Mouse (Mus musculus): ENCODE results near the gene Trio.

The Trio gene

DNA sequence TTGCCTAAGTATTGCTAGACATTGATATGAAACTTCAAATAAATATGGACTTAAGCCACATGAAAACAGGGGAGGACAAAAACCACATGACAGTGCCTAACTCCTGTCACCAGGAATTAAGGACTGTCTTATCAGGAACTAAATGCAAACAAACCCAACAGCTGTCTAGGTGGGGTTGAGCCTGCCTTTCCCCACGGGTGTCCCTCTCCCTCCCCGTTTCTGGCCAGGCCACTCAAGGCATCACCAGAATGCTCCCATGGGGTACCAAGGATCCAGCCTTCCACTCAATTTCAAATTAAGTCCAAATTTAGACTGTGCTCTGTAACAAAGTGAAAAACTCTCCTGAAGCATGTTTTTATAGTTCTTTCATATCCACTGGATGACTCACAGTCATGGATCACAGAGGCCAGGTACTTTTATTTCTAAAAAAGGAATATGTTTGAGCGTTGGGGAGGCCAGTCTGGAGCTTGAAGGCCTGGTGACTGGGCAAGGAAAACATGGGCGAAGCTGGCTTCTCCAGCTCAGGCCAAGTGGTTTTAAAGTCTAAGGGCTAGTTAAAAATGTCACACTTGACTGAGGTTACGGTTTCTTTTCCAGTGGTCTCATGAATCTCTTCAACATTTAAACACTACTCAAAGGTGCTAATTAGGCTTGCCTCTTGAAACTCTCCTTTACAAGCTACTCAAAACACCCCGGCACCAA lies 33.6 kb downstream of the Trio start:
- no peak for DNase-seq (ENCODE audit: low read depth, low spot score)
- Histone ChIP-seq H3K36me3 (ENCODE audit: control insufficient read depth, insufficient read depth, low read length, poor library complexity, severe bottlenecking) (no peaks in the 10 kb centered on the region), H3K27me3 (ENCODE audit: control insufficient read depth, insufficient read depth, low read length, poor library complexity, severe bottlenecking) (no peaks in the 10 kb centered on the region)

DNA sequence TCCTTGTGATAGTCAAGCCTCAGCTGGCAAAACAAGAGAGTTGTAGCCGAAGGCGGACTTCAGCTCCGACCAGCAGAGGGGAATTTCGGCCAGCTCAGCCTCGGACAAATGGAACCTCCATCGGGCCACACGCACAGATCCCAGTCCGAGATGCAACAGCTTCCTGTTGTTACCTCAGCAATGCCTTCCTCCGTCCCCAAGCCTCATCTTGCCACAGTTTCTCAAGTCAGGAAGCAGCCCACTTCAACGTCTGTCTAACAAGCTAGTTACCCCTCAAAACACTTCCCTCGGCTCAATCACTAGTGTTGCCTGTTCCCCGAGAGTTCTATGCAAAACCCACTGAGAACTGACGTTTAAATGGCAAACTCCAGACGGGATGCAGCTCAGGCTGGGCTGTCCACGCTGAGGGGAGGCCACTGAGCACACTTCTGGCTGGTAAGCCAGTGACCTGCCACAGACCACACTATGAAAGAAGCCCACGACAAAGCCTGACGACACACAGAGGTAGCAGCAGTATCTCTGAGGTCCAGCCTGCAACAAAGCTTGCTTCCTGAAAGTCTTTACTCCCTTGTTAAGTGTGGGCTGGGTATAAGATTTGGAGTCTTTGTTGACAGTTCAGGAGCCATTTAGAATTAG lies 34.5 kb downstream of the Trio start:
- Histone ChIP-seq H3K27me3 (ENCODE audit: control insufficient read depth, insufficient read depth, low read length, poor library complexity, severe bottlenecking) (no peaks in the 10 kb centered on the region), H3K36me3 (ENCODE audit: control insufficient read depth, insufficient read depth, low read length, poor library complexity, severe bottlenecking) (no peaks in the 10 kb centered on the region)
- no peak for DNase-seq (ENCODE audit: low read depth, low spot score)

DNA sequence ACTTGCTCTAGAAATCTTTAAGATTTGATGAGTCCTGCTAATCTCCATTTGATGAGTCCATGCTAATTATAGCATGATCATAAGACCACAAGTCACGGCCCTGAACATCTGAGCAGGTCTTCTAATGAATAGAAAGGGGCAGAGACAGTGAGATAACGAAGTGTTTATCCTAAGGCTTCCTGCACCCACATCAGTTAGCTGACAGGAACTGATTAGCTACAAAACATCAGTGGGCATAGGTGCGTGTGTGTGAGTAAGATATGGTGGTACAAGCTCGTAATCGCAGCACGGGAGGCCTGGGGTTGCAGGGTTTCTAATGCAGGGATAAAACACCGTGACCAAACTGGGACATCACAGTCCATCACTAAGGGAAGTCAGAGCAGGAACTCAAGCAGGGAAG lies 37.7 kb downstream of the Trio start:
- no peak for DNase-seq (ENCODE audit: low read depth, low spot score)
- H3K36me3 ChIP-seq (ENCODE audit: control insufficient read depth, insufficient read depth, low read length, poor library complexity, severe bottlenecking): no peaks in the 10 kb centered on the region
- H3K27me3 ChIP-seq (ENCODE audit: control insufficient read depth, insufficient read depth, low read length, poor library complexity, severe bottlenecking): no peaks in the 10 kb centered on the region

DNA sequence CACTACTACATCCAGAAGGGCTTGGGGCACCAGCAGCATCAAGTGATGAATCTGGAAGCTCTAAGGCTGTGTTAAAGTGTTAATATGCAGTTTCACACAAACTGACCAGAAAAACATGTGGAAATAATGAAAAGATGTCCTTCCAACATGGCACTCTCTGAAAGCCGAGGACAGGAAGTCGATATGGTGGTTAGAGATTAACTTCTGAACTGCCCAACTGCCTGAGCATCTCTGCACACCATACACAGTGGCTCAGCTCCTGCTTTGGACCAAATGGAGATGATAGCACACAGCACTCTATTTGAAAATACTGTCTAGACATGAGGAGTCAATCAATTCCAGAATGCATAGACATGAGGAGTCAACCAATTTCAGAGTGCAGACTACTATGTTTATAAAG lies 40.8 kb downstream of the Trio start:
- Histone ChIP-seq H3K27me3 (ENCODE audit: control insufficient read depth, insufficient read depth, low read length, poor library complexity, severe bottlenecking) (no peaks in the 10 kb centered on the region), H3K36me3 (ENCODE audit: control insufficient read depth, insufficient read depth, low read length, poor library complexity, severe bottlenecking) (no peaks in the 10 kb centered on the region)
- DNase-seq (ENCODE audit: low read depth, low spot score): no peak

DNA sequence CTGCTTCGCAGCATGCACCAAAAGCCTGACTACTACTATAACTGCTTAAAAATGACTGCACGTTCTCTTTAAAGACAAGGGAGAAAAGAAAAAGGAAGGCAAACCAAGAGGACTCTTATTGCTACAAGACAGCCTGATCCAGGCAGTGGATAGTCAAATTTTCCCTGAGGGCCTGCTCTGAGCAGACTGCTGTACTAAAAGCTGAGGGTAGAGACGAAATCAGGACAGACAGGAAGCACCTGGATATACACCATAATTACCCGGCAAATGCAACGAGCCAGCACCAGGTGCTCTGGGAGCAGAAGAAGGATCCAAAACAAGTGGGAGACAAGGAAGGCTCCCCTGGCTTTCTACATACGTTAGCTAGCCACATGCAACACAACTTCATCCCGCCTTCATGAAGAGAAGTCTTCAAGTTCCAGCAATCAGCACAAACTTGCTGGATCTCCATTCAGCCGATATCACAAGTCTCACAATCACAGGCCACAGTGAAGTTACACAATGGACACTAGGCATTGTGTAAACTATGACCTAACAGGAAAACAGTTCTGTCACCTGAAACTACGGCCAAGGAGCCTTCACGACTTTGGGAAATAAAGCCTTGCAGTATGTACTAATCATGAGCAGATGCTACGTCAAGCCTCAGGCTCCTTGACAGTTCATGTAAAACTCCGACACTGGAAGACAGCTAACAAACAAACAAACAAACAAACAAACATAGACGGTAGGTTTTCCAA lies 43.7 kb downstream of the Trio start:
- no peak for DNase-seq (ENCODE audit: low read depth, low spot score)
- Histone ChIP-seq H3K27me3 (ENCODE audit: control insufficient read depth, insufficient read depth, low read length, poor library complexity, severe bottlenecking) (no peaks in the 10 kb centered on the region), H3K36me3 (ENCODE audit: control insufficient read depth, insufficient read depth, low read length, poor library complexity, severe bottlenecking) (no peaks in the 10 kb centered on the region)

DNA sequence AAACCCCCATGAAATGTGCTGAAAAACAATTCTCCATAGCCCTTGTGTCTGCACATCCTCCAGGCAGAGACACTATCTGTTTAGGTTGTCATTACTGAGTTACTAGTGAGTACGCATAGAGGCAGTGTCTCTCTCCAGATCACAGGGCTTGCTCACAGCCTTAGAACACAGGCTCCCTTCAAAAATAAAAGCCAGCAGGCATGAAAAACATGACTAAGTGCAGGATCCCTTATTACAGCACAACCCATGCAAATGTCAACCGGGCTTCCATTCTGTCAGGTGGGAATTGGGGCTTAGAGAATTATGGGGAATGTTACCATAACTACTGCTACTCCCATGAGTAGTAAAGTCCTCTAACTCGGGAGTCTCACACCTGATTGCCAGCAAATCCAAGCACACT lies 44.4 kb downstream of the Trio start:
- DNase-seq (ENCODE audit: low read depth, low spot score): no peak
- H3K27me3 ChIP-seq (ENCODE audit: control insufficient read depth, insufficient read depth, low read length, poor library complexity, severe bottlenecking): no peaks in the 10 kb centered on the region
- no peaks in the 10 kb centered on the region for H3K36me3 ChIP-seq (ENCODE audit: control insufficient read depth, insufficient read depth, low read length, poor library complexity, severe bottlenecking)

DNA sequence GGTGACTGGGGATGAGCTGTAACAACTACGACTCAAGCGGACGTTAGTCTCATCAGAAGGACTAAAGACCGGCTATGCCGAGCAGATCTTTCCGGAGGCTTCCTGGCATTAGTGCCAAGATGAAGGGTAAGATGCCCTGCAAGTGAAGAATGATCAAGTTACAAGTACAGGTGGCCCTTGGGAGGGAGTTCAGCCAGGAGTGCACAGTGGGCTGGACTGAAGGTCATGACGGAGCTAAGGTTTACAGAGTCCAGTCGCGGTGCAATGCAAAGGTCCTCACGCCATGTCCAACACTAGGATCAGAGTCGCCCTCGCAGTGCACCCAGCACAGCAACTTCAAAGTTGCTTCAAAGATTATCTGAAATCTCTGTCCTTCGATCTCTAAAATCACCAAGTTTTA lies 45.2 kb downstream of the Trio start:
- no peak for DNase-seq (ENCODE audit: low read depth, low spot score)
- H3K27me3 ChIP-seq (ENCODE audit: control insufficient read depth, insufficient read depth, low read length, poor library complexity, severe bottlenecking): no peaks in the 10 kb centered on the region
- H3K36me3 ChIP-seq (ENCODE audit: control insufficient read depth, insufficient read depth, low read length, poor library complexity, severe bottlenecking): no peaks in the 10 kb centered on the region

DNA sequence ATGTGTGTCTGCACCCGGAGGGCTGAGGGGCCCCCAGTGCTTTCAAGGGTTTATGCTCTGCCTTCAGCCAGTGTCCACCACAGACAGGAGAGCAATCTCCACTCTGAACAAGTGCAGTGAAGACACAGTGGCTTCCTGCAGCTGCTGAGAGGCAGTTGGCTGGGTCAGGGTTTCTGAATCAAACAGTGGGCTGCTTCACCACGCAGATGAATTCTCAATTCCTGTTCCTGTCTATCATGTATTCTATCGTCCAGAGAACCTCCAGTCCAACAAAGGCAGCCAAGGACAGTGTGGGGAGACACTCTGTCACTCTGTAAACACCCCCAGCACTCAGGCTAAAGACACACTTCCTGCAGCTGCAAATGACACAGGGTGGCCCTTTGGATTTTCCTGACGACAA lies 48.7 kb downstream of the Trio start:
- Histone ChIP-seq H3K27me3 (ENCODE audit: control insufficient read depth, insufficient read depth, low read length, poor library complexity, severe bottlenecking) (no peaks in the 10 kb centered on the region), H3K36me3 (ENCODE audit: control insufficient read depth, insufficient read depth, low read length, poor library complexity, severe bottlenecking) (no peaks in the 10 kb centered on the region)
- peak; percentile 26 for DNase-seq (ENCODE audit: low read depth, low spot score)

DNA sequence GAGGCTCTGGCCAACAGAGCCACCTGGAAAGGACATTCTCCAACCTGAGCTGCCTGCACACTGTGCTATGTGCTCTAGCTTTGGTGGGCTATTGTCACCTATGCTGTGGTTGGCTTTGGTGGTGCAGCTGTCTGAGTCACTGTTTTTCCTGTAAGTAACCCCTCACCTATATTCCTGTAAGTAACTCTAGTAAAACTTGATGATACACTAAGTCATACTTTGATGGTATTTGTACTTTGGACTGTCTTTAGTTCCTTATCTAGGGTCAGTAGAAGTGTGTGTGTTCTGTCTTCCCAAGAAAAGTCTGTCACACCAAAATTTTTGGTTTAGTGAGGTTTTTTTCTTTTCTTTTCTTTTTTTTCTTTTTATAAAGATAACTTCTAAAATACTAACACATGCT lies 49.3 kb downstream of the Trio start:
- Histone ChIP-seq H3K27me3 (ENCODE audit: control insufficient read depth, insufficient read depth, low read length, poor library complexity, severe bottlenecking) (no peaks in the 10 kb centered on the region), H3K36me3 (ENCODE audit: control insufficient read depth, insufficient read depth, low read length, poor library complexity, severe bottlenecking) (no peaks in the 10 kb centered on the region)
- no peak for DNase-seq (ENCODE audit: low read depth, low spot score)

DNA sequence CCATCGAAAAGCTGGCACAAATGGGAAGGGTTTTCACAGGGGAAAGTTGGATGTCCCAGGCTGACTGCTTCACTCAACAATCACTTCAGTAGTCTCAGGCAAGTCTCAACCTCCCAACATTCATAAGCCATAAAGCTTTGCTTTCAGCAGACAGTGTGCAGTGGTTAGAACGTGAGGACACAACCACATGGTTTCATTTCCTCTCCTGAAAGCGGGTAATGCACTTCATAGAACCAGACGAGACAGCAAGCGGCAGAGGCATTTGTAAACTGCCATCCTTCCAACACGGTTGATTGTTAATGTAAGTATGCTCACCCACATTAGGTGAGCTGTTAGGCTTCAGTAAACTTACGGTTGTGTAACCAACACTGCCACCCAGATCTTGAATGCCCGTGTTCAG lies 51.0 kb downstream of the Trio start:
- peak; percentile 74 for DNase-seq (ENCODE audit: low read depth, low spot score)
- no peaks in the 10 kb centered on the region for H3K27me3 ChIP-seq (ENCODE audit: control insufficient read depth, insufficient read depth, low read length, poor library complexity, severe bottlenecking)
- no peaks in the 10 kb centered on the region for H3K36me3 ChIP-seq (ENCODE audit: control insufficient read depth, insufficient read depth, low read length, poor library complexity, severe bottlenecking)

DNA sequence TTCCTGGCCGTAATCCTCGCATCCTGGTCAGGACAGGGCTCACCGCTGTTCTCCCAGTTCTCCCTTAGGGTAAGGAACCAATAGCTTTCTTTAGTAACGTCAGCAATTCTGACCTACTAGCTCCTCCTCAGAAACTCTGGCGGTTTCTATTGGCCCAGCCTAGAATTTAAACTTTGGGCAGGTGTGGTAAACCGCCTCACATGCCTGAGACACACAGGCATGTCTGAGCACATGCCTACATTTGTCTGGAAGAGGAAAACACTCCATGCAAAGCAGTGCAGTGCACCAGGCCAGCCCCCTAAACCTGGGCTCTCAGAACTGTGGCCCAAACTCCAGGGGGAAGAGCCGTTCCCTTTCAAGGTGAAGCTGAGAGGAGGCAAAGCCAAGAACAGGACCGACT lies 57.5 kb downstream of the Trio start:
- no peaks in the 10 kb centered on the region for H3K36me3 ChIP-seq (ENCODE audit: control insufficient read depth, insufficient read depth, low read length, poor library complexity, severe bottlenecking)
- DNase-seq (ENCODE audit: low read depth, low spot score): no peak
- H3K27me3 ChIP-seq (ENCODE audit: control insufficient read depth, insufficient read depth, low read length, poor library complexity, severe bottlenecking): no peaks in the 10 kb centered on the region

DNA sequence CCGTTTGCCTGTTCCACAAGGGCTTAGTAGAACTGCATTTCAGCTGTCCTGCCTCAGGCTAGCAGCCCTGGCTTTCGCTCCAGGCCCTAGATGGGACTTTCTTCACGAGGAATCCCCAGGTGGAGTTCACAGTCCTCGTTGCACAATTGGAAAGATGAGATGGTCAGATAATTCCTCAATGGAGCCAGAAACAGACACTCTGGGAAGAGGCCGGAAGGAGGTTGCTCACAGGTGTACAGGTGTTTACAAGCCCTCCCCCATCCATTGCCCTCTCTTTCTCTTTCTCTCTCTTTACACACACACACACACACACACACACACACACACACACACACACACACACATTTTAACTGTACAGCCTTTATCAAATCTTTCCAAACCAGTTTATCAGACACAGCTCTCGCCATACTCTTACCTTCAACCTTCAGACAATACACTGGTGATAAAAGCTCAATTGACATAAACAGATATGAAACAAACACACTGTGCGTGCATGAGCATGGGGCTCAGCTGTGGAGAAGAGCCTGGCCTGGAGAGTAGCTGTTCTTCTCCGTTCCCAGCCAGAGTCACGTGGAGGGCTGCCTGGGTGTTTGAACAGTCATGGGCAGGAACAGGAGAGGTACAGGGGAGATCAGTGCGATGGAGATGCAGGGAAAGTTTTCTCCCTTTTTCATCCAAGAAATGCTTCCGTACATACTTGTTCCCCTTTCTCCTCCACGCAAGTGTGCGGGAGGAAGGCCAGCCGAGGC lies 58.3 kb downstream of the Trio start:
- H3K36me3 ChIP-seq (ENCODE audit: control insufficient read depth, insufficient read depth, low read length, poor library complexity, severe bottlenecking): no peaks in the 10 kb centered on the region
- H3K27me3 ChIP-seq (ENCODE audit: control insufficient read depth, insufficient read depth, low read length, poor library complexity, severe bottlenecking): no peaks in the 10 kb centered on the region
- DNase-seq (ENCODE audit: low read depth, low spot score): no peak

DNA sequence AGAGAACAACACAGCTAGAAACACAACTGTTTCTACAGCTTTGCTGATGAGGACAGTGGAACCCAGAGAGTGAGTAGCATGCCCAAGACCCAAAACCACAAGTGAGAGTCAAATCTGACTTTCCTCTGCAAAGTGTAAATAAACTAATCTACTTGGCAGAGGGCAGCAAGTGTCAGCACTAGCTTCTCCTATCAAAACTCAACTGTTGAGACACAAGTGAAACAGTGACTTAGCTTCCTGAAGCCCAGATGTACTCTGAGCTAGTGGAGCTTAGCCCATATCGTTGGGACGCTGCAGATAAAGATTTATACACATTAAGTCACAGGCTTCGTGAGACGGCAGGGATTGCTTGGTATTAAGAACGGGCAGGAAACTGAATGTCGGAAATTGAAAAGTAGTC lies 60.8 kb downstream of the Trio start:
- no peaks in the 10 kb centered on the region for H3K27me3 ChIP-seq (ENCODE audit: control insufficient read depth, insufficient read depth, low read length, poor library complexity, severe bottlenecking)
- no peaks in the 10 kb centered on the region for H3K36me3 ChIP-seq (ENCODE audit: control insufficient read depth, insufficient read depth, low read length, poor library complexity, severe bottlenecking)
- no peak for DNase-seq (ENCODE audit: low read depth, low spot score)

DNA sequence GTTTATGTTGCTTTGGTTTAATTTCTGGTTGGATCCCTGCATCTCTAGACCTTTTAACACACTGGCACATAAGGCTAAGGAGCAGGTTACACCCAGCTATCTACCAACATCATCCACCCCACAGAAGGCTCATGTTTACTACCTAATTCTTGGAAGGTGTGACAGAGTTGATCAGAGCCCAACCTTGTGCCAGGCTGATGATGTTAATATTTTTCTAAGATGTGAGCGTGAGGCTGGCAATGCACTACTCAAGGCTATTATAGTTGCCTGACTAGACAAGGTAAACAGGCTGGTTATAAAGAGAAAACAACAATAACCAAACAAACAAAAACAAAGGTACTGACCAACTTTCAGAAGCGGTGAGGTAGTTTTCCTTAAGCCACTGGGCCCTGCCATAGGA lies 62.1 kb downstream of the Trio start:
- no peaks in the 10 kb centered on the region for H3K36me3 ChIP-seq (ENCODE audit: control insufficient read depth, insufficient read depth, low read length, poor library complexity, severe bottlenecking)
- H3K27me3 ChIP-seq (ENCODE audit: control insufficient read depth, insufficient read depth, low read length, poor library complexity, severe bottlenecking): no peaks in the 10 kb centered on the region
- DNase-seq (ENCODE audit: low read depth, low spot score): no peak

DNA sequence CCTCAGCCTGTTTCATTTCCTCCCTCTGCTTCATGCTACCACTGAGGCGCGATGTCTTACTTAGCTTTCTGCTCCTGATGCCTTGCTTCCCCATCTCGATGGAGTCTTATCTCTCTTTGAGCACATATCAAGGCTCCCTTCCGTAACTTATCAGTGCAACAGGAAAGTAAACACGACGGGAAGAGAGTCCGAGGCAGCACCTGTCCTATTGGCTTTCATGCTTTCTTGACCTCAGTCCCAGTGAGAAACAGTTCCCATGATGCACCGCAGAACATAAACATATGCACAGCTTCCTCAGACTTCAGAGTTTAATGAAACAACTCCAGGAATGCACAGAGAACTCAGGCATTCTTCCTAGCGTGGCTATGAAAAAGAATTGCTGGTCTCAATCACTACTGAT lies 65.0 kb downstream of the Trio start:
- no peak for DNase-seq (ENCODE audit: low read depth, low spot score)

More for the DNA sequence above, 65.0 kb downstream of the Trio start:
- no peaks in the 10 kb centered on the region for H3K36me3 ChIP-seq (ENCODE audit: control insufficient read depth, insufficient read depth, low read length, poor library complexity, severe bottlenecking)
- H3K27me3 ChIP-seq (ENCODE audit: control insufficient read depth, insufficient read depth, low read length, poor library complexity, severe bottlenecking): no peaks in the 10 kb centered on the region
